Mouse (Mus musculus): ENCODE data around the gene Hspb6.

The Hspb6 gene

GRCm38 (mm10) chr7:30553021-30553589, 1.1 kb downstream of the Hspb6 start:
- no peak for DNase-seq (ENCODE audit: low read depth)

- no peak for DNase-seq (ENCODE audit: low read depth)
These were observed 2.0 kb downstream of the Hspb6 start for GRCm38 (mm10) chr7:30553810-30554584.

DNA sequence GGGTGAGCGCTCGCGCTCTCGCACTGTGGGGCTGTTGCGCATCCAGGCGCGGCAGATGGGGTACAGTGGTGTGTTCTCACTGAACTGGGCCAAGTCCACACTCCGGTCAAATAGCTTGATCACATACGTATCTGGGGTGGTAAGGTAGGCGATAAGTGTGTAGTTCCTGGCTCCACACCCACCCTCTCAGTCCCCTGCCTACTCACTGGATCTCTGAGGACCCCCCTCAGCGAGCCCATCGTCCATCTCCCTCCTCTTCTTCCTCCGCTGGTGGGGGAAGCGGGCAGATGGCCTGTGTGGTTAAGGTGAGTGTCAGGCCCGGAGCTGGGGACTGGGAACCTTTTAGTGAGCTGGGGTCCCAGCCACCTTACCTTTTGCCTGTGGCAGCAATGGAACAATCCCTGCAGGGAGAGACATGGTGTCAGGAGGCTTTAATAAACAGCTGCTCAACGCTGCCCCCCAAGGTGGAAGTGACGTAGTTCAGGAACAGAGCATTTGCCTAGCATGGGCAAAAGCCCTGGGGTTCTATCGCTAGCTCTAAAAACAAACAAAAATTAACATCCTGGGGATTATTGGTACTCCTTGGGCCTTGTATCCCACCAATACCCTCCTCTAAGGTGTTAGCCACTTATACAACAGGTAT, 5.0 kb downstream of the Hspb6 start:
- peak; percentile 46 for DNase-seq (ENCODE audit: low read depth)

DNA sequence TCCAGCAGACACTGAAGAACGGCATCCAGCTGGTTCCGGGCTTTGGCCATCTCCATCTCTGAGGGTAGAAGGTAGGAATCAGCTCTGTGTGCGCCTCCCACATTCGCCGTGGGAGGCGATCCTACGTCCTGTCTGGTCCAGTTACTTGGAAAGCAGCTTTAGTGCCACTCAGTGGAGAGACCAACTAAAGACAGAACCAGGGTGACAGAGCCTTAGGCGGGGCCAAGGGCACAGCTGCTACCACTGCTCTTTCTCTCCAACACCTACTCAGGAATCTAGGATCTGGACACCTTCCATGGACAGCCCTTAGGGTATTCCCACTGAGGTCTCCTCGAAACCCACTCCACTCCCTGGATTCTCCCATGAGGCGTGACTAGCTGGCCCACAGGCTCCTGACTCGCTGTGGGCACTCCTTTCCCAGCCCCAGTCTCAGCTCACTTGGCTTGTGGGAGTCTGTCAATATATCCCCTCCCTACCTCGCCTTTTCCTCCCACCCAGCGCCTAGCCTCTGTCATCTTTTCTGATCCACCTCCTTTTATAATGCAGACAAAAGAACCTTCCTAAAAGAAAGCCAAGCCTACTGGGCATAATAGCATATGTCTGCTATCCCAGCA, 6.0 kb downstream of the Hspb6 start:
- no peak for DNase-seq (ENCODE audit: low read depth)

DNA sequence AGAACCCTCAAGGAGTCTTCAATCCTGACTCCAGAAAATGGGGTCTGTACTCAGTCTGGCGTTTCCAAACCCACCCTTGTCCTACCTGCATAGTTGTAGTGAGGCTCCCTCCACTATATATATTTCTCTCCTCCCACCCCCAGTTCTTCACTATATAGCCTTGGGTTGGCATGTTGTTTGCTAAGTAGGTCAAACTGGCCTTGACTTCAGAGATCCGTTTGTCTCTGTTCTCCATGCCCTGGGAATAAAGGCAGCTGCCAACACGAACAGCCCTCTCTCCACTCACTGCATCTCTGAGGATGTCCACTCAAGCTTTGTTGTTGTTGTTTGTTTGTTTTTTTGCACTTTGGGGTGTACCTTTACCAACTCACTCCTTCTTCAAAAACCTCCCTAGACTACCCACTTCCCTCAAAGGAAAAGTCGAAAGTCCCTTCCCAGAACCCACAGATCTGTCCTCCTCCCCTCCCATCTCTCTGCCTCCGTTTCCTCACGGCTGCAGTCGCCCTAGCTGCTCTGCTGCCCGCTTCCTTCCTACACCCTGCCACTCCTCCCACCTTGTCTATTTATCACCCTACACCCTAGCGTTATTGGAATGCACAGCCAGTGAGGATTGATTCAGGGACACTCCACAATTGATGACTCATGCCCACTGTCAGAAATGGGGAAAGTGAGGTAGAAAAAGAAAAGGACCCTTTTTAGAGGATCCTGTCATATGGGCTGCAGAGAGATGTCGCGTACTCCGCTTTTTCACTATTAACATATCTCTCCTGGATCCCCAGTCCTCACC, 6.9 kb downstream of the Hspb6 start:
- peak; percentile 12 for DNase-seq (ENCODE audit: low read depth)

- peak; percentile 90 for DNase-seq (ENCODE audit: low read depth)
These were observed 7.5 kb downstream of the Hspb6 start, which contains the start of gene Lin37 for GRCm38 (mm10) chr7:30559443-30559954. Gene Lin37 (minus strand): TSS chr7:30559838.

DNA sequence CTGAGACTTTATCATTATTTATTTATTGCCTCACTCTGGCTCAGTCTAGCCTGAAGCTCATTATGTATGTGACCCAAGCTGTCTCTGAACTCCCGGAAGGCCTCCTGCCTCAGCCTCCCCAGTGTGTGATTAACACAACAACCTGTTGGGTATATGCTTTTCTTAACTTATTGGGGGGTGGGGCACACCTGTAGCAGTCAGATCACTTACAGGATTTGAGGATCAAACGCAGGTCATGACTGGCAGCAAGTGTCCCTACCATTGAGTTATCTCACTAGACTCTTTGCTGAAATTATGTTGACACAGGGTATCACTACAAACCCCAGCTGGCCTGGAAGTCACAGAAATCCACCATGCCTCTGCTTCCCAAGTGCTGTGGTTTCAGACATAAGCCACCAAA, 8.3 kb downstream of the Hspb6 start:
- no peak for DNase-seq (ENCODE audit: low read depth)

- peak; percentile 20 for DNase-seq (ENCODE audit: low read depth)
These were observed 10.6 kb downstream of the Hspb6 start for GRCm38 (mm10) chr7:30562526-30563116.

DNA sequence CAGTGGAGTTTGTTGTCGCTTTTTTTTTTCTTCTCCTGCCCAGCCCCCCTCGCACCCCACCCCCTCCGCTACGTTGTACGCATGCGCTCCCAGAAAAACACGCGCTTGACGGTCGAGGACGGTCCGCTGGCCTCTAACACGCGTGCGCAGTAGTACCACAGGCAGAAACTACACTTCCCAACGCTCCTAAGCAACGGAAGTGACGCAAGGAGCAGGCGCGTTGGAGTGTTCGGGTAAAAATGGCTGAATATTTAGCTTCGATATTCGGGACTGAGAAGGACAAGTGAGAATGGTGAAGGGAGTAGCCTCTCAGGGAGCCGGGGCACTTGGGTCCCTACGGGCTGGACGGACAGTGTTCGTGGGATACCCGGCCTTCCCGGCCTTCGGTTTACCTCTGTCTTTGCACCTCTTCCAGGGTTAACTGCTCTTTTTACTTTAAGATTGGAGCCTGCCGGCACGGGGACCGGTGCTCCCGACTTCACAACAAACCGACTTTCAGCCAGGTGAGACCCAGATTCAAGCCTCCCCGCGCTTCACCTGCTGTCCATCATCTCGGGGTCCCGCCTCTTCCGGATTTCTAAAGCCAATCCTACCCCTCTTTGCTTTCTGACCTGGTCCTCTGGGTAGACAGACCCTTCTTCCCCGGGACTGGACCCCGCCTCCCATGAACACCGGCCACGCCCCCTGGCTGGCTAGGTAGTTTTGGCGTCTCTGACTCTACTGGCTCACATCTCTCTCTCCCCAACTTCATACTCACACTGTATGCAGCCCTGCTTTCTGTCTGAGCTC, 11.3 kb downstream of the Hspb6 start, which contains the start of the genes U2af1l4, Gm49396 and Psenen:
Gene U2af1l4 (plus strand): TSS at position 185 of the 789 bp plus-strand sequence.
Gene Gm49396 (plus strand): TSS at position 228 of the 789 bp plus-strand sequence.
Gene Psenen (minus strand): TSS at position 511 of the 789 bp plus-strand sequence.
- DNase-seq (ENCODE audit: low read depth): peak; percentile 97

GRCm38 (mm10) chr7:30563906-30564280, 11.9 kb downstream of the Hspb6 start:
- DNase-seq (ENCODE audit: low read depth): no peak

DNA sequence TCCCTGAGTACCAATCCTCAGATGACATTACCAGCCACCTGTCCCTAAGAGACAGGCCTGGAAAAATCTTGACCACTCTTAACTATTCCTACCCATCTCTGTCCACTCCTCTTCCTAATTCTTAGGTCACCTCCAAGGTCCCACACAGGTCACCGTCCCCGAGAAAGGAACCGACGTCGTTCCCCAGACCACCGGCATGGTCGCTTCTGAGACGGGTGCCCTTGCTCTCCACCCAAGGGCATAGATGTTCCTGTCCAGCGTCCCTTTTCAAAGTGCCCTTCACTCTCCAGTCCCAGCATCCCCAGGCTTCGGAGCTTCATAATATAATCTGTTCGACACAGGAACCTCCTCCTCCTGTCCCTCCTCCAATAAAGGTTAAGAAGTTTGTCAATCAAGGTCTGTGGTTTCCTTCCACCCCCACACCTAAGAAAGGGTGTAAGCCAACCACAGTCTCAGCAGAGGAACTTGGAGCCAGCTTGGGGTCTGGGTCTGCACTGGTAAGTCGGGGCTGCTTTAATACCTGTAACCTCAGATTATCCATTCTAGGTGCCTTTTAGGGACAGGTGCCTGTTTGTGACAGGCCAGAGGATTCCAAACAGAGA, 13.1 kb downstream of the Hspb6 start, which contains the start of gene Igflr1:
Gene Igflr1 (plus strand): TSS at position 458 of the 602 bp plus-strand sequence.
- DNase-seq (ENCODE audit: low read depth): no peak

DNA sequence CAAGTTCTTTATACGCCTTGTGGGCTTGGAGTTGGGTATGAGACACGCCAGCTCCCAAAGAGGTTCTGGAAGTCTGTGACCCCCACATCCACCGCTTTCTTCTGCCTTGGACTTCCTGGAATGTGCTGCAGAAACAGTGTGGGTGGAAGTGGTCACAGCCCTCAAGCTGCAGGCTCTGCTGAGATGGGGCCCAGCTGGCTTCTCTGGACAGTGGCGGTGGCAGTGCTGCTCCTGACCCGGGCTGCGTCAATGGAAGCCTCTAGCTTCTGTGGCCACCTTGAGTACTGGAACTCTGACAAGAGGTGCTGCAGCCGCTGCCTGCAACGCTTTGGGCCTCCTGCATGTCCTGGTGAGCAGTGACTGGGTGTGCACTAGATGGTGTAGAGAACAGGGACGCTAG, 14.1 kb downstream of the Hspb6 start:
- no peak for DNase-seq (ENCODE audit: low read depth)

GRCm38 (mm10) chr7:30567555-30567954, 15.6 kb downstream of the Hspb6 start:
- no peak for DNase-seq (ENCODE audit: low read depth)

DNA sequence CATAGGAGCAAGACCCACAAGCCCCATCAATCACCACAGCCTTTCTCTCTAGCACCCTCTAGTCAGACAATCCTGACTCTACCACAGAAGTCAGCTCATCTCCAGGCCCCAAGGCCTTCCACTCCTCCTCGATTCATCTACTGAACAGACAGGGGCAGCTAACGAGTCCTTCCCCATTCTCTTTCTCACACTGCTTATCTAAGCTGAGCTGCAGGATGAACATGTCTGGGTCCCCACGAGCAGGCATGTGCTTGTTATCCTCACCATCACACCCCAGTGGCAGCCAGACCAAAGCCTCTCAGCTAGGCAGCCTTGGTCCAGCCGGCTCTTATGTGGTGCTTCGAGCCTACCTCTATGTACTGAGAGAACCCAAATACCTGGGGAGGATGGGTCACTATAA, 20.4 kb downstream of the Hspb6 start:
- no peak for DNase-seq (ENCODE audit: low read depth)

DNA sequence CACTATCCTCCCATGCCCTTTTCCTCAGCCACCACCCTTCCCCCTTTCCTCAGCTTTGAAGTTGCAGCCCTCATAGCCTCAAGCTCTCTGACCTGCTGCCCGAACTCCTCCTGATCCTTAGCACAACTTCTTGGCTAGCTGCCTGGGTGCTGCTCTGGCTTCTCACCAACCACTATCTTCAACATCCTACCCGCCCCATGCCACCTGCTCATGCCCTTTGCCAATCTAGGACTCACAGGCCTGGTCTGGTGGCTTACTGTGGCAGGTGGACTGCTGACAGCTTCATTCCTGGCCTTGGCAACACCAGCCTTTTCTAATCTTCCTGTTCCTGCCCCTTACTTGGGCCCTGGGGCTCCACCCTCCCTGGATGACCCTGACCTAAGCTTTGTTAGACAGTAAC, 21.0 kb downstream of the Hspb6 start:
- no peak for DNase-seq (ENCODE audit: low read depth)

DNA sequence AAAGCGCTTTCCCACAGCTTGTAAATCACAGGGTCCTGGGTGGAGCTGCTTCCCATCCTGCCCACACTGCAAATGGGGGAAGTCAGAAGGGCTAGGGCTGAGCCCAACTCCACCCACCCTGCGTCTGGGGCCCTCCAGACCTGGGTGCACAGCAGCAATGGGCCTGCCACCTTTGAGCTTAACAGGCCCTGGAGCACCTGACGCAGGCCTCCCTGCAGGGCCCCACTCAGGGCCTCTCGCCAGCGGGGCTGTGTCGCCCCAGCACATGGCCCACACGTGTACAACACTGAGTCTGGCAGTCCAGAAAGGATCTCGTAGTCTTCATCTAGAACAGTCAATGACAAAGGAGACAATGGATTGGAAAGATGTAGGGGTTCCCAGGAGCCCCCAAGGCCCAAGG, 28.0 kb downstream of the Hspb6 start:
- no peak for DNase-seq (ENCODE audit: low read depth)

GRCm38 (mm10) chr7:30581547-30581946, 29.6 kb downstream of the Hspb6 start:
- no peak for DNase-seq (ENCODE audit: low read depth)

GRCm38 (mm10) chr7:30584339-30584738, 32.4 kb downstream of the Hspb6 start:
- no peak for DNase-seq (ENCODE audit: low read depth)

GRCm38 (mm10) chr7:30585170-30585569, 33.2 kb downstream of the Hspb6 start:
- DNase-seq (ENCODE audit: low read depth): no peak
